Mouse (Mus musculus) embryonic fibroblast, embryonic 13.5 days (primary cell): Measurements from ENCODE around the gene Irf2bp2.

Experiments
- CTCF ChIP-seq: IDR thresholded peaks from 2 replicates; pipeline ENCODE4 v1.5.1; 2011; ENCODE audit warnings: mild to moderate bottlenecking, control low read depth, low read length, moderate library complexity, borderline replicate concordance; ENCODE audit not compliant: insufficient read depth
- POLR2A ChIP-seq: IDR thresholded peaks from 2 replicates; pipeline ENCODE4 v1.6.1; 2011; ENCODE audit warnings: low read depth, mild to moderate bottlenecking, control low read depth, low read length, moderate library complexity

GRCm38 (mm10) chr8:126589507-126590023 is 4.2 kb downstream of the Irf2bp2 start:
- TF ChIP-seq CTCF, result no peak
- TF ChIP-seq POLR2A, result no peak
